Mouse (Mus musculus) embryonic fibroblast, embryonic 13.5 days (primary cell): ENCODE data around the gene Fcer2a. TPM values are rescaled to one million over a fixed set of nuclear protein-coding genes. Genes with fewer than 3 reads are reported as not detected.

Source experiments
- H3K27ac ChIP-seq: 2 replicates; pipeline ENCODE4 v1.5.1; 2012; ENCODE audit warnings: low read length, control low read depth, inconsistent platforms; ENCODE audit not compliant: insufficient read depth
- H3K4me1 ChIP-seq: 2 replicates; pipeline ENCODE4 v1.6.1; 2011; ENCODE audit warnings: low read length; ENCODE audit not compliant: control insufficient read depth, insufficient read depth
- H3K4me3 ChIP-seq: 2 replicates; pipeline ENCODE4 v1.5.1; 2011; ENCODE audit warnings: mild to moderate bottlenecking, control low read depth, low read length; ENCODE audit not compliant: insufficient read depth
- CTCF ChIP-seq: IDR thresholded peaks from 2 replicates; pipeline ENCODE4 v1.5.1; 2011; ENCODE audit warnings: mild to moderate bottlenecking, control low read depth, low read length, moderate library complexity, borderline replicate concordance; ENCODE audit not compliant: insufficient read depth
- POLR2A ChIP-seq: IDR thresholded peaks from 2 replicates; pipeline ENCODE4 v1.6.1; 2011; ENCODE audit warnings: low read depth, mild to moderate bottlenecking, control low read depth, low read length, moderate library complexity
- polyA plus RNA-seq: library from polyadenylated mRNA; stranded (reverse); fragments of >200 nt; gene quantifications from 2 replicates; pipeline ENCODE4 v1.2.4, GENCODE M21; 2011; ENCODE audit warnings: low read depth; ENCODE audit not compliant: missing spikeins, insufficient read length

Gene Fcer2a
- polyA plus RNA-seq, 1 experiment, result not detected

DNA sequence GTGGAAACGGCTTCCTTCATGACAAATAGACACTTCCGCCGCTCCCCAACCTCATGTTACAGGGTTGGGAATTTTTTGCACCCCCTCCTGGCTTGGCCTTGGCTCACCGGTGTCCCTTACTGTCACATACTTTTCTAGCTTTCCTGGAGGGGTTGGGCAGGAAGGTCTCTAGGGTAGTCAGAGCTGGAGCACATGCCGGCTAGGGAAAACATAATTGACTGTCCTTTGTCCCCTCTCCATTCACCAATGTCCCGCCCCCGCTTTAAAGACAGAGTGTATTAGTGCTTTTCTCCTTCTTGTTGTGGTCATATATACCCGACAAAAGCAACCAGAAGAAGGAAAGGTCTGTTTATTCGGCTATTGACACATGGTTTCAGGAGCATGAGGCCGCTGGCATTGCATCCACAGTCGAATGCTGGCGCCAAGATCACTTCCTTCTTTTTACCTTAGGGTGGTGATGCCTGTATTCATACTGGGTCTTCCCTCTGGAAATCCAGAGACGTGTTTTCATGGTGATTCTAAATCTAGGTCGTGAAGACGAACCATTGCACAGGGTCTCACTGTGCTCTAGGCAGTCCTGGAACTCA is 16.9 kb downstream of the Fcer2a start:
- Histone ChIP-seq H3K4me3 (peak overlapping the region; percentile 88), H3K4me1 (no peaks in the 10 kb centered on the region), H3K27ac (peak overlapping the region; percentile 77)
- TF ChIP-seq POLR2A, result no peak
- no peak for TF ChIP-seq CTCF

GRCm38 (mm10) chr8:3676131-3676992 is 17.6 kb downstream of the Fcer2a start, which contains the start of gene Trappc5:
Gene Trappc5 (plus strand): TSS chr8:3676299.
- H3K4me3 ChIP-seq, result peak within 1 kb of the TSS; percentile 88

GRCm38 (mm10) chr8:3674671-3675070 is 19.3 kb downstream of the Fcer2a start:
- Histone ChIP-seq H3K4me3 (no peak overlapping the region), H3K27ac (no peak overlapping the region), H3K4me1 (no peaks in the 10 kb centered on the region)
- no peak for TF ChIP-seq POLR2A
- TF ChIP-seq CTCF, result no peak

More at GRCm38 (mm10) chr8:3676131-3676992, 17.6 kb downstream of the Fcer2a start, which contains the start of gene Trappc5:
- Histone ChIP-seq H3K4me1 (no peaks in the 10 kb centered on the region), H3K27ac (peak within 1 kb of the TSS; percentile 77)
- TF ChIP-seq POLR2A (peak; percentile 68), CTCF (peak; percentile 77)

GRCm38 (mm10) chr8:3671980-3672491 is 21.9 kb downstream of the Fcer2a start, which contains the start of gene Fcor:
Gene Fcor (minus strand): TSS chr8:3672362.
- H3K4me3 ChIP-seq, result peak within 1 kb of the TSS; percentile 54
- peak; percentile 98 for TF ChIP-seq CTCF
- peak; percentile 79 for TF ChIP-seq POLR2A
- H3K4me1 ChIP-seq, result no peaks in the 10 kb centered on the region
- H3K27ac ChIP-seq, result no peak within 1 kb of the TSS

- H3K4me3 ChIP-seq, result no peak overlapping the region
- no peaks in the 10 kb centered on the region for H3K4me1 ChIP-seq
- TF ChIP-seq CTCF, result no peak
- no peak for TF ChIP-seq POLR2A
- H3K27ac ChIP-seq, result no peak overlapping the region
These were observed 23.6 kb downstream of the Fcer2a start for GRCm38 (mm10) chr8:3670388-3670787.

DNA sequence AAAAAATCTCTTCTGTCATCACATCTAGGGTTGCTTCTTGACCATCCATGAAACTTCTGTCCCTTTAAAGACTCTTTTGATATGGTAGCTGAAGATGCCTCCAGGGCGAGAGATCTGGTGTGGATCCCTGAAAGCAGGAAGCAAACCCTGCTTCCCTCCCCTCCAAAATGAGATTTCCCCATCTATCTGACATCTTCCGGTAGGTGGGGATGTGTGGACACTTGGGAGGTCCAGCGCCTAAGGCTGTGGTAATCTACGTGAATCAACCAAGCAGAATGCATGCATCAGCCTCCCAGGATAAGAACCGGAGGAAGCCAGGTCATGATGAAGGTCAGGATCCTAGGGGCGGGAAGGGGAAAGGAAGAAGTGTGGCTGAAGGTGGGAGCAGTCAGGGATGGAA is 28.5 kb downstream of the Fcer2a start, which contains the start of gene Mcemp1:
Gene Mcemp1, plus strand, starts transcription at position 248 of the 400 bp plus-strand sequence.
- no peak within 1 kb of the TSS for H3K4me3 ChIP-seq
- no peak within 1 kb of the TSS for H3K27ac ChIP-seq
- H3K4me1 ChIP-seq, result no peaks in the 10 kb centered on the region
- TF ChIP-seq POLR2A (no peak), CTCF (no peak)

DNA sequence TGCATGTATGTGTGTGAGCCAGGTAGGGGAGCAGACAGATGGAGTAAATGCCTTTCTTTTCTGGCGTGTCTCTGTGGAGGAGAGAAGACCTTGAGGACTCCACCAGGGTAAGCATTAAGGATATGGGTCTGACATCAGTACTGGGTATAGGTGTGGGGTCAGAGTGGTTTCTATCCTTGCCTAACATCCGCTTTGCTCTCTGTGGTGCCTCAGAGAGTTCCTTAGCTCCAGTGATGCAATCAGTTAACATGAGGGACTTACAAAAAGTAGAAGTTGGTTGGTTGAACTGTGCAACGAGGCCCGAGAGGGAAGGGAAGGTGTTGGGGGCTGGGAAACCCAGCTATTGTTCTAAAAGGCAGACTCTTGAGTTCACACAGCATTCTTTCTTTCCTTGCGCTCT is 29.6 kb downstream of the Fcer2a start:
- TF ChIP-seq POLR2A (no peak), CTCF (no peak)
- no peak overlapping the region for H3K4me3 ChIP-seq

GRCm38 (mm10) chr8:3660889-3661288 is 33.1 kb downstream of the Fcer2a start:
- no peaks in the 10 kb centered on the region for H3K4me1 ChIP-seq
- no peak for TF ChIP-seq POLR2A
- no peak for TF ChIP-seq CTCF
- no peak overlapping the region for H3K4me3 ChIP-seq
- no peak overlapping the region for H3K27ac ChIP-seq

More for the DNA sequence above, 29.6 kb downstream of the Fcer2a start:
- Histone ChIP-seq H3K27ac (no peak overlapping the region), H3K4me1 (no peaks in the 10 kb centered on the region)

DNA sequence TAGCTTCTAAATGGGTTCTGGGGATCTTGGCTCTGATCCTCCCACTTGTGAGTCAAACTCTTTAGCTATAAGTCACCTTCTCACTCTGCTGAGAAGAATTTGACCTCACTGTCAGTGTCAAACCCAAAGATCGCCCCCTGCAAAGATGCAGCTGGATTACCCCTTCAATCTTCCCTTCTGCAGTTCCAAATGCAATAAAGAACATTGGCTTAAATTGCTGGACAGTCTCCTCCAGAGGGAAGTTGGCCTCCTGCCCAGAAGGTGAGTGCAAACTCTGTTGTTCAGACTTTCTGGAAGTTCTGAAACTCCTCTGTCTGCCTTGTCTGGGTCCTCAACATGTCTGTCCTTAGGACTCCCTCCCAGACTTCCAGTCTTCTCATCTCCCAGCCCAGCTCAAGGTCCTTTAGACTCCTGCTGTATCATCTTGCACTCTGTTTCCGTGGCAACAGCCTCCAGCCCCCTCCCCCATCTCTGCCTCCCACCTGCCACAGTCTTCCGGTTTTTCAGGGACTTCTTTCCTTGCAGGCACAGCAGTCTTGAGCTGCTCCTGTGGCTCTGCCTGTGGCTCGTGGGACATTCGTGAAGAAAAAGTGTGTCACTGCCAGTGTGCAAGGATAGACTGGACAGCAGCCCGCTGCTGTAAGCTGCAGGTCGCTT is 37.1 kb downstream of the Fcer2a start:
- Histone ChIP-seq H3K4me1 (no peaks in the 10 kb centered on the region), H3K27ac (no peak overlapping the region), H3K4me3 (no peak overlapping the region)
- TF ChIP-seq CTCF (no peak), POLR2A (no peak)

DNA sequence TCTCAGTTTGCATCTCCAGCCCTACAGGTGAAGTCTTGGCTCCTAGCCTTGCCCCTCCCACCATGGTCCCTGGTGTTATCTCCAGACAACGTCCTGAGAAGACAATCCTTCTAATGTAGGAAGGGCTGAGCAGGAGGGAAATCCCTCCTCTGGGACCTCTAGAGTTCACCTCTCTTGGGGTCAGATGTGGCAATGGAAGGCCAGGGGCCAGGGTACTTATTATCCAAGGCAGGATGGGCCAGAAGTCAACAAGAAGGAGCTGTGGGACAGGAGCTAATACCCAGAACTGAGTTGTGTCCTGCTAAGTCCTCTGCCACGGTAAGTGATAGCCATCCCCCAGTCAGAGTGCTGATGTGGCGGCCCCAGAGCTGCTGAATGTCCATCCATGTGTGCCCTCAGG is 38.4 kb downstream of the Fcer2a start, which contains the start of gene Retn:
Gene Retn, plus strand, starts transcription at position 245 of the 400 bp plus-strand sequence.
- Histone ChIP-seq H3K27ac (no peak within 1 kb of the TSS), H3K4me3 (no peak within 1 kb of the TSS)

More for the DNA sequence above, 38.4 kb downstream of the Fcer2a start, which contains the start of gene Retn:
- H3K4me1 ChIP-seq, result no peaks in the 10 kb centered on the region
- no peak for TF ChIP-seq POLR2A
